Mouse (Mus musculus) forebrain, embryonic 12.5 days (tissue): Measurements from ENCODE around the gene Wdr91. TPM values are rescaled to one million over a fixed set of nuclear protein-coding genes. Genes with fewer than 3 reads are reported as not detected.

ENCODE experiments used
- ATAC-seq: fragments of 200-750 bp; cut with Nextera tagmentation; 2 replicates; pipeline ENCODE4 v1.8.0; 2017; ENCODE audit warnings: moderate TSS enrichment; ENCODE audit not compliant: low FRiP score
- H3K27ac ChIP-seq: fragments of 300-500 bp; sonication (generic); 2 replicates; pipeline ENCODE4 v1.5.1; 2016; ENCODE audit warnings: mild to moderate bottlenecking
- H3K27me3 ChIP-seq: fragments of 300-500 bp; sonication (generic); 2 replicates; pipeline ENCODE4 v1.6.1; 2016; ENCODE audit warnings: mild to moderate bottlenecking
- H3K36me3 ChIP-seq: fragments of 300-500 bp; sonication (generic); replicated peaks from 2 replicates; pipeline ENCODE4 v1.6.1; 2016; ENCODE audit warnings: mild to moderate bottlenecking
- H3K4me1 ChIP-seq: fragments of 300-500 bp; sonication (generic); 2 replicates; pipeline ENCODE4 v1.6.1; 2016
- H3K4me2 ChIP-seq: fragments of 300-500 bp; sonication (generic); 2 replicates; pipeline ENCODE4 v1.6.1; 2016; ENCODE audit warnings: mild to moderate bottlenecking, moderate library complexity
- H3K4me3 ChIP-seq: fragments of 300-500 bp; sonication (generic); replicated peaks from 2 replicates; pipeline ENCODE4 v1.5.1; 2016; ENCODE audit warnings: mild to moderate bottlenecking
- H3K9ac ChIP-seq: fragments of 300-500 bp; sonication (generic); 2 replicates; pipeline ENCODE4 v1.6.1; 2016; ENCODE audit warnings: mild to moderate bottlenecking
- H3K9me3 ChIP-seq: fragments of 300-500 bp; sonication (generic); 2 replicates; pipeline ENCODE4 v1.6.1; 2016
- WGBS: fragments of 180-500 bp; shearing (Covaris S2); methylation state at CpG from one replicate; pipeline ENCODE4 v1.1.7; 2016; 5-methylcytosine and 5-hydroxymethylcytosine counted together
- polyA plus RNA-seq: library from polyadenylated mRNA; unstranded; fragments of >200 nt; fragmentation: Nextera tagmentation; extraction: Ambion mirVana; gene quantifications from 2 replicates; pipeline ENCODE4 v1.2.1, GENCODE M21; 2016

Gene Wdr91
- polyA plus RNA-seq, 1 experiment from 2014 or later = 12.3 TPM

DNA sequence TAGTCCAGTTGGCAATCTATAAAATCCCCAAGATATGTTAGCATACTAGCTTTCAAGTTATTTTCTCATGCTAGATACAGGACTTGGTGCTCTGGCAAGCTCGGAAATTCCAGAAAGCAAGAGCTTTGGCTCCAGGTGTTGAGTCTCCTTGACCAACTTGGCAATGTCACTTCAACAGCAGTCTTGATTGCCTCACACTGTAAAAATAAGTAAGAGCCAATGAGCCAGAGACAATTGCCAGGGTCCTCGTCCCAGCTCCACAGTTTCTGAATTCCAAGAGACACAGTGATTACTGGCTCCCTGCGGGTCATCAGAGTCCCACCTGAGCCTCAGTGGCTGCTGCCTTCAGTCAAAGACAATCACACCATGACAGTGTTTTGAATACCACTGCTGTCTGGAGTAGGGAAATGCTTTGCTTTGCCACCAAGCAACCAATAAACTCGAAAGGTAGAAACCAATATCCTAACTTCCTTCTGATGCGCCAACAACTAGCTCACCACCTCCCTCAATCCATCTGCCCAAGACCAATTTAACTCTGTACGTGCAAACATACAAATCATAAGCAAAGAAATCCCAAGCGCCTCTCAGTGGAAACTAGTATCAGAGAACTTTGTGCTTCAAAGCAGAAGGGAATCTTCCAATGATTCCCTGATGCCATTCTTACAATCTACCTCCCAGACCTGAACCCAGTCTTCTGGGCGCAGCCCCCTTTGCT lies 888 bp downstream of the Wdr91 start:
- WGBS = 52% methylated on average over 8 of the region's 8 CpGs
- no peak for ATAC-seq
- Histone ChIP-seq H3K27me3 (no peaks in the 10 kb centered on the region), H3K4me3 (peak overlapping the region; percentile 67), H3K27ac (peak overlapping the region; percentile 71; the same call in 1 of the 2 replicates), H3K4me1 (peaks cover 12% of the 10 kb centered on the region), H3K36me3 (peaks cover 31% of the 10 kb centered on the region), H3K9me3 (no peaks in the 10 kb centered on the region), H3K4me2 (peak overlapping the region; percentile 69), H3K9ac (peak overlapping the region; percentile 66)

- H3K4me1 ChIP-seq = peaks cover 12% of the 10 kb centered on the region
- no peak overlapping the region for H3K4me2 ChIP-seq
- H3K27ac ChIP-seq = no peak overlapping the region
- ATAC-seq = no peak
- no peak overlapping the region for H3K4me3 ChIP-seq
- H3K36me3 ChIP-seq = peaks cover 42% of the 10 kb centered on the region
- no peaks in the 10 kb centered on the region for H3K9me3 ChIP-seq
- WGBS = 89% methylated on average over 18 of the region's 18 CpGs
- H3K9ac ChIP-seq = no peak overlapping the region
- H3K27me3 ChIP-seq = no peaks in the 10 kb centered on the region
Observed at GRCm38 (mm10) chr6:34907696-34908260, 2.9 kb downstream of the Wdr91 start.

GRCm38 (mm10) chr6:34907121-34907614 lies 3.5 kb downstream of the Wdr91 start:
- H3K27ac ChIP-seq = no peak overlapping the region
- H3K9ac ChIP-seq = no peak overlapping the region
- H3K4me1 ChIP-seq = peaks cover 12% of the 10 kb centered on the region
- no peak overlapping the region for H3K4me3 ChIP-seq
- no peak for ATAC-seq
- WGBS = 93% methylated on average over 2 of the region's 2 CpGs
- no peaks in the 10 kb centered on the region for H3K9me3 ChIP-seq
- H3K36me3 ChIP-seq = peaks cover 45% of the 10 kb centered on the region
- H3K27me3 ChIP-seq = no peaks in the 10 kb centered on the region
- no peak overlapping the region for H3K4me2 ChIP-seq

- no peaks in the 10 kb centered on the region for H3K9me3 ChIP-seq
- ATAC-seq = no peak
- H3K27me3 ChIP-seq = no peaks in the 10 kb centered on the region
- H3K4me2 ChIP-seq = no peak overlapping the region
- WGBS = 96% methylated on average over 4 of the region's 4 CpGs
- H3K9ac ChIP-seq = no peak overlapping the region
- H3K4me3 ChIP-seq = no peak overlapping the region
- H3K4me1 ChIP-seq = peaks cover 17% of the 10 kb centered on the region
- H3K27ac ChIP-seq = no peak overlapping the region
- H3K36me3 ChIP-seq = peaks cover 48% of the 10 kb centered on the region
Observed at GRCm38 (mm10) chr6:34906661-34907060, 4.0 kb downstream of the Wdr91 start.

- 83% methylated on average over 2 of the region's 2 CpGs for WGBS
Observed at GRCm38 (mm10) chr6:34906125-34906524, 4.6 kb downstream of the Wdr91 start.

GRCm38 (mm10) chr6:34904361-34904760 lies 6.3 kb downstream of the Wdr91 start:
- 90% methylated on average over 6 of the region's 6 CpGs for WGBS
- no peaks in the 10 kb centered on the region for H3K9me3 ChIP-seq
- H3K9ac ChIP-seq = no peak overlapping the region
- H3K27me3 ChIP-seq = no peaks in the 10 kb centered on the region
- H3K4me3 ChIP-seq = no peak overlapping the region
- peaks cover 65% of the 10 kb centered on the region for H3K36me3 ChIP-seq
- ATAC-seq = no peak
- no peak overlapping the region for H3K27ac ChIP-seq
- H3K4me2 ChIP-seq = no peak overlapping the region
- peaks cover 9% of the 10 kb centered on the region for H3K4me1 ChIP-seq

More at GRCm38 (mm10) chr6:34906125-34906524, 4.6 kb downstream of the Wdr91 start:
- H3K27ac ChIP-seq = no peak overlapping the region
- peaks cover 17% of the 10 kb centered on the region for H3K4me1 ChIP-seq
- ATAC-seq = no peak
- no peaks in the 10 kb centered on the region for H3K27me3 ChIP-seq
- H3K4me3 ChIP-seq = no peak overlapping the region
- H3K9ac ChIP-seq = no peak overlapping the region
- H3K36me3 ChIP-seq = peaks cover 52% of the 10 kb centered on the region
- H3K9me3 ChIP-seq = no peaks in the 10 kb centered on the region
- no peak overlapping the region for H3K4me2 ChIP-seq

DNA sequence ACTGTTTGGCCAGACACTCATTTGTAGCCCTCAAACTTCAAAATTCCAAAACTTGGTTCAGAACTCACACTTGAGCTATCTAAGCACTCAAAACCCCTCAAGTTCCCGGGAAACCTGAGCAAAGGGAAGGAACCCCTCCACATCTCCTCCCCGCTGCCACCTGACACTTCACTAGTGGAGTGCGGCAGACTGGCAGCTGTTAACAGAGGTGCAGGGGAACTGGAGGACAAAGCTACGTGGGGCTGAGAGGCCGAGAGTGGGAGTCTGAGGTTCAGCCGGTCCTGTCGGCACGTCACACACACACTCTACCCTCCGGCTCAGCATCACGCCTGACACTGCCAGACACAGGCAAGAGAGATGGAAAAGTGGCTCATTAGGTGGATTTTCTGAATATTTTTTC lies 6.8 kb downstream of the Wdr91 start:
- 88% methylated on average over 10 of the region's 10 CpGs for WGBS
- Histone ChIP-seq H3K27ac (no peak overlapping the region), H3K4me3 (no peak overlapping the region), H3K4me2 (no peak overlapping the region), H3K9me3 (no peaks in the 10 kb centered on the region), H3K27me3 (no peaks in the 10 kb centered on the region), H3K4me1 (peaks cover 6% of the 10 kb centered on the region; the same call in 1 of the 2 replicates), H3K9ac (no peak overlapping the region), H3K36me3 (peaks cover 69% of the 10 kb centered on the region)
- no peak for ATAC-seq

- peaks cover 6% of the 10 kb centered on the region; the same call in 1 of the 2 replicates for H3K4me1 ChIP-seq
- H3K9me3 ChIP-seq = no peaks in the 10 kb centered on the region
- no peak overlapping the region for H3K9ac ChIP-seq
- H3K4me3 ChIP-seq = no peak overlapping the region
- ATAC-seq = no peak
- peaks cover 70% of the 10 kb centered on the region for H3K36me3 ChIP-seq
- WGBS = 74% methylated on average over 5 of the region's 5 CpGs
- H3K4me2 ChIP-seq = no peak overlapping the region
- no peak overlapping the region for H3K27ac ChIP-seq
- H3K27me3 ChIP-seq = no peaks in the 10 kb centered on the region
Observed at GRCm38 (mm10) chr6:34903441-34903840, 7.2 kb downstream of the Wdr91 start.

- Histone ChIP-seq H3K27ac (no peak overlapping the region), H3K4me2 (no peak overlapping the region), H3K4me1 (peaks cover 6% of the 10 kb centered on the region; the same call in 1 of the 2 replicates), H3K27me3 (no peaks in the 10 kb centered on the region), H3K4me3 (no peak overlapping the region), H3K36me3 (peaks cover 68% of the 10 kb centered on the region), H3K9me3 (no peaks in the 10 kb centered on the region), H3K9ac (no peak overlapping the region)
- ATAC-seq = no peak
- WGBS = 91% methylated on average over 7 of the region's 7 CpGs
Observed at GRCm38 (mm10) chr6:34902578-34902977, 8.1 kb downstream of the Wdr91 start.

DNA sequence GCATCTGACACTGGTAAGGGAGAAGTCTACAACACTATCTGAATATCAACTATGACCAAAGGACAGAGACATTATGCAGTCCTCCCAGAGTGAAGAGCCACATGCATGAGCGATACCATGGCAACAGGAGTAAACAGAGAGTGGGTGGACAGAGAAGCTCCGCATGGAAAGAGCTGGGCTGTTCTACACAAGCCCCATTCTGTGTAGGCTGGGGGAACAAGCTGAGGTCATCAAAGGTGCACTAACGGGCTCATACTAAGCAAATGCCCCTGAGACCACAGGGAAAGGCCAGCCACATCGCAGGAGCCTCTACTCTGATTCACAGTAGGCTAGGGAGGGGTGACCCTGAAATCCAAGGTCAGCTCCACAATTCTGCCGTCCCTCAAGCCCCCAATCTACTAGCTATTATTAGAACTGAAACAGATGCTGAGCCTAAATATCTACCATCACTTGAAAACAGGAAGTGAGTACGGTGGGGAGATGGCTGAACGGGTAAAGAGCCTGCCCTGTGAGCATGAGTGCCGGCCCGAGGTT lies 8.7 kb downstream of the Wdr91 start:
- Histone ChIP-seq H3K36me3 (peaks cover 63% of the 10 kb centered on the region), H3K4me1 (peaks cover 6% of the 10 kb centered on the region; the same call in 1 of the 2 replicates), H3K27me3 (no peaks in the 10 kb centered on the region), H3K9me3 (no peaks in the 10 kb centered on the region), H3K27ac (no peak overlapping the region), H3K4me2 (no peak overlapping the region), H3K4me3 (no peak overlapping the region), H3K9ac (no peak overlapping the region)
- WGBS = 81% methylated on average over 9 of the region's 9 CpGs
- no peak for ATAC-seq

DNA sequence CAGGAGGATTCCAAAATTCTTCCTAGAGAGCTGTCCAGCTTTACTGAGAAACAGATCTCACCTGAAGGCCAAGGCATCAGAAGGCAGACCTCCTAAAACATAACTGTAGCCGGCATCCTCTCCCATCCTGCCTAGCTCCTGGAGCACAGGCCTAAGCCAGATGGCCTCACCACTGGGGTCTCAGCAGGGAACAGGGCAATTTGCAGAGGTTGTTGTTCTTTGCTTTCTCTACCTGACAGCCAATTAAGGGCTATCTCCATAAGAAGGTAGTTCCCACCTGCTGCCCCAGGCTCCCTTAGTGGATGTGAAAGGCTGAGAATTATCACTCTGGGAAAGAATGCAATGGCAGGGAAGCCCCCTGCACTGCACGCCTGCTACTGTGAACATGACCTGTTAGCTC lies 9.7 kb downstream of the Wdr91 start:
- H3K9ac ChIP-seq = no peak overlapping the region
- H3K36me3 ChIP-seq = peaks cover 57% of the 10 kb centered on the region
- 57% methylated on average over 2 of the region's 2 CpGs for WGBS
- no peak overlapping the region for H3K4me2 ChIP-seq
- no peaks in the 10 kb centered on the region for H3K9me3 ChIP-seq
- H3K27me3 ChIP-seq = no peaks in the 10 kb centered on the region
- no peak overlapping the region for H3K27ac ChIP-seq
- H3K4me1 ChIP-seq = peaks cover 6% of the 10 kb centered on the region; the same call in 1 of the 2 replicates
- no peak overlapping the region for H3K4me3 ChIP-seq
- no peak for ATAC-seq

- Histone ChIP-seq H3K4me1 (peaks cover 6% of the 10 kb centered on the region; the same call in 1 of the 2 replicates), H3K9me3 (no peaks in the 10 kb centered on the region), H3K4me3 (no peak overlapping the region), H3K36me3 (peaks cover 61% of the 10 kb centered on the region), H3K9ac (no peak overlapping the region), H3K4me2 (no peak overlapping the region), H3K27ac (no peak overlapping the region), H3K27me3 (no peaks in the 10 kb centered on the region)
- ATAC-seq = no peak
- 92% methylated on average over 2 of the region's 2 CpGs for WGBS
Observed at GRCm38 (mm10) chr6:34899127-34899526, 11.5 kb downstream of the Wdr91 start.
